Mouse (Mus musculus) hindbrain, postnatal 0 days (tissue): ENCODE measurements at regions not wholly inside any gene's neighbourhood (a gene's known extent, or its start where the extent isn't known, plus 50 kb on each side); places are given as distances from the start of the nearest gene placed in this dataset.

ENCODE experiments used
- ATAC-seq: fragments of 200-750 bp; cut with Nextera tagmentation; 2 replicates; pipeline ENCODE4 v1.8.0; 2017; ENCODE audit warnings: mild to moderate bottlenecking, moderate TSS enrichment, moderate library complexity
- DNase-seq: peaks from one replicate; pipeline ENCODE4 v3.0.0-alpha.2; 2015; ENCODE audit warnings: low spot score
- H3K27ac ChIP-seq: fragments of 300-500 bp; sonication (generic); 2 replicates; pipeline ENCODE4 v1.5.1; 2014; ENCODE audit warnings: mild to moderate bottlenecking
- H3K27me3 ChIP-seq: fragments of 300-500 bp; sonication (generic); 2 replicates; pipeline ENCODE4 v1.6.1; 2014; ENCODE audit warnings: low read length, mixed read lengths; ENCODE audit not compliant: insufficient read depth
- H3K36me3 ChIP-seq: fragments of 300-500 bp; sonication (generic); 2 replicates; pipeline ENCODE4 v1.6.1; 2014; ENCODE audit warnings: low read length, mixed read lengths; ENCODE audit not compliant: insufficient read depth
- H3K4me1 ChIP-seq: fragments of 300-500 bp; sonication (generic); 2 replicates; pipeline ENCODE4 v1.6.1; 2014; ENCODE audit warnings: antibody characterized with exemption, low read length, mixed read lengths; ENCODE audit not compliant: insufficient read depth
- H3K4me2 ChIP-seq: fragments of 300-500 bp; sonication (generic); 2 replicates; pipeline ENCODE4 v1.6.1; 2014; ENCODE audit warnings: low read depth, mild to moderate bottlenecking, low read length, moderate library complexity, mixed read lengths
- H3K4me3 ChIP-seq: fragments of 300-500 bp; sonication (generic); 2 replicates; pipeline ENCODE4 v1.5.1; 2014; ENCODE audit warnings: low read length
- H3K9ac ChIP-seq: fragments of 300-500 bp; sonication (generic); replicated peaks from 2 replicates; pipeline ENCODE4 v1.6.1; 2014; ENCODE audit warnings: mild to moderate bottlenecking, low read length, moderate library complexity, mixed read lengths
- H3K9me3 ChIP-seq: fragments of 300-500 bp; sonication (generic); 2 replicates; pipeline ENCODE4 v1.6.1; 2016; ENCODE audit warnings: low read length, mixed read lengths
- CTCF ChIP-seq: IDR thresholded peaks from 2 replicates; pipeline ENCODE4 v1.5.1; 2016; ENCODE audit warnings: antibody characterized with exemption, control low read depth, low read depth
- WGBS: fragments of 180-500 bp; shearing (Covaris S2); extraction: QIAGEN DNeasy Blood & Tissue Kit; methylation state at CpG from one replicate; pipeline ENCODE4 v1.1.7; 2014; 5-methylcytosine and 5-hydroxymethylcytosine counted together

- no peaks in the 10 kb centered on the region for H3K4me1 ChIP-seq
- no peak for DNase-seq
- H3K27me3 ChIP-seq, result no peaks in the 10 kb centered on the region
- H3K4me3 ChIP-seq, result no peak overlapping the region
- no peak for TF ChIP-seq CTCF
- H3K4me2 ChIP-seq, result no peak overlapping the region
- H3K9ac ChIP-seq, result no peak overlapping the region
- H3K36me3 ChIP-seq, result no peaks in the 10 kb centered on the region
- H3K27ac ChIP-seq, result no peak overlapping the region
- H3K9me3 ChIP-seq, result no peaks in the 10 kb centered on the region
- ATAC-seq, result no peak
Observed at GRCm38 (mm10) chr13:86857910-86858309, 811.2 kb upstream of the Cox7c start.

- no peak overlapping the region for H3K27ac ChIP-seq
- no peak overlapping the region for H3K4me3 ChIP-seq
- H3K9ac ChIP-seq, result no peak overlapping the region
- H3K4me2 ChIP-seq, result no peak overlapping the region
- ATAC-seq (no peak), DNase-seq (peak; percentile 2)
- no peaks in the 10 kb centered on the region for H3K36me3 ChIP-seq
- TF ChIP-seq CTCF, result no peak
- no peaks in the 10 kb centered on the region for H3K9me3 ChIP-seq
- 76% methylated on average over 1 of the region's 1 CpGs for WGBS
- H3K27me3 ChIP-seq, result no peaks in the 10 kb centered on the region
- no peaks in the 10 kb centered on the region for H3K4me1 ChIP-seq
Observed at GRCm38 (mm10) chr13:86840862-86841261, 794.2 kb upstream of the Cox7c start.
